Mouse (Mus musculus): Measurements from ENCODE around the gene Sun3. TPM values are rescaled to one million over a fixed set of nuclear protein-coding genes. Genes with fewer than 3 reads are reported as not detected.

Gene Sun3
- under 1 TPM in 1 of 2 experiments, not detected in 1; 0.28 TPM for total RNA-seq (2021)
- long read RNA-seq, experiment 1 = 0 reads
- long read RNA-seq, experiment 2, partial matches to known transcripts = 0 of 1 reads
- long read RNA-seq, experiment 2, other reads (novel, unspliced or antisense) = 1 of 1 reads

GRCm38 (mm10) chr11:9048703-9049060 lies at the start of gene Sun3:
Sun3 (minus strand) TSS chr11:9048991.
- DNase-seq (ENCODE audit: low spot score in 2 of 2) = peak in 1 of 2 experiments; percentile 6

GRCm38 (mm10) chr11:9076444-9076843 lies 27.7 kb upstream of the Sun3 start:
- no peak for DNase-seq (ENCODE audit: low spot score in 2 of 2)

- DNase-seq (ENCODE audit: low spot score in 2 of 2) = no peak
These were observed 11.7 kb upstream of the Sun3 start for GRCm38 (mm10) chr11:9060484-9060883.

GRCm38 (mm10) chr11:9060029-9060428 lies 11.2 kb upstream of the Sun3 start:
- no peak for DNase-seq (ENCODE audit: low spot score in 2 of 2)

GRCm38 (mm10) chr11:9057711-9058110 lies 8.9 kb upstream of the Sun3 start:
- no peak for DNase-seq (ENCODE audit: low spot score in 2 of 2)

- DNase-seq (ENCODE audit: low spot score in 2 of 2) = no peak
These were observed 8.1 kb upstream of the Sun3 start for GRCm38 (mm10) chr11:9056937-9057336.

GRCm38 (mm10) chr11:9051895-9052294 lies 3.1 kb upstream of the Sun3 start:
- DNase-seq (ENCODE audit: low spot score in 2 of 2) = no peak

GRCm38 (mm10) chr11:9050241-9050640 lies 1.4 kb upstream of the Sun3 start:
- DNase-seq (ENCODE audit: low spot score in 2 of 2) = no peak

GRCm38 (mm10) chr11:9048011-9048702 lies 634 bp downstream of the Sun3 start, which contains the start of gene Gm11992:
Gm11992 (plus strand) TSS chr11:9048594.
- peak; percentile 72 to 82 for DNase-seq (ENCODE audit: low spot score in 2 of 2)

- no peak for DNase-seq (ENCODE audit: low spot score in 2 of 2)
These were observed 1.7 kb downstream of the Sun3 start for GRCm38 (mm10) chr11:9047044-9047443.

- no peak for DNase-seq (ENCODE audit: low spot score in 2 of 2)
These were observed 2.2 kb downstream of the Sun3 start for GRCm38 (mm10) chr11:9046546-9046945.

GRCm38 (mm10) chr11:9031530-9031929 lies 17.3 kb downstream of the Sun3 start:
- no peak for DNase-seq (ENCODE audit: low spot score in 2 of 2)

GRCm38 (mm10) chr11:9025211-9025610 lies 23.6 kb downstream of the Sun3 start:
- DNase-seq (ENCODE audit: low spot score in 2 of 2) = no peak

GRCm38 (mm10) chr11:9024782-9025181 lies 24.0 kb downstream of the Sun3 start:
- no peak for DNase-seq (ENCODE audit: low spot score in 2 of 2)

GRCm38 (mm10) chr11:9020207-9020606 lies 28.6 kb downstream of the Sun3 start:
- DNase-seq (ENCODE audit: low spot score in 2 of 2) = no peak

GRCm38 (mm10) chr11:9018491-9019267 lies 30.1 kb downstream of the Sun3 start:
- DNase-seq (ENCODE audit: low spot score in 2 of 2) = no peak

GRCm38 (mm10) chr11:9014740-9015139 lies 34.1 kb downstream of the Sun3 start:
- no peak for DNase-seq (ENCODE audit: low spot score in 2 of 2)

GRCm38 (mm10) chr11:9011348-9011747 lies 37.4 kb downstream of the Sun3 start:
- no peak for DNase-seq (ENCODE audit: low spot score in 2 of 2)

GRCm38 (mm10) chr11:9010853-9011339 lies 37.9 kb downstream of the Sun3 start, which contains the start of gene Hus1:
Hus1 (minus strand) TSS chr11:9011191.
- peak; percentile 78 to 83 for DNase-seq (ENCODE audit: low spot score in 2 of 2)

GRCm38 (mm10) chr11:9010416-9010815 lies 38.4 kb downstream of the Sun3 start:
- peak in 1 of 2 experiments; percentile 20 for DNase-seq (ENCODE audit: low spot score in 2 of 2)

GRCm38 (mm10) chr11:9008761-9009160 lies 40.0 kb downstream of the Sun3 start:
- DNase-seq (ENCODE audit: low spot score in 2 of 2) = no peak

GRCm38 (mm10) chr11:8988084-8988483 lies 60.7 kb downstream of the Sun3 start:
- DNase-seq (ENCODE audit: low spot score in 2 of 2) = no peak

Measured in left cerebral cortex, adult 18-20 months (tissue).